Mouse (Mus musculus): Measurements from ENCODE around the gene Nav3. TPM values are rescaled to one million over a fixed set of nuclear protein-coding genes. Genes with fewer than 3 reads are reported as not detected.
"Not testable (repeated sequence)": the region's sequence is repeated elsewhere in the genome, so short reads cannot be mapped to it uniquely, and the experiment has no call there.

The Nav3 gene
- polyA plus RNA-seq, 1 experiment from 2014 or later, result 2.3 TPM

GRCm38 (mm10) chr10:110429578-110429977, 26.4 kb downstream of the Nav3 start:
- no peak; the same call in 1 of the 2 replicates for ATAC-seq (replicated peaks; ENCODE audit: insufficient number of reproducible peaks, insufficient read depth, low FRiP score, low read depth)
- Histone ChIP-seq H3K27ac (no peak overlapping the region), H3K4me1 (replicated peaks) (no peaks in the 10 kb centered on the region), H3K9me3 (replicated peaks) (no peaks in the 10 kb centered on the region), H3K4me2 (no peak overlapping the region), H3K4me3 (no peak overlapping the region), H3K36me3 (no peaks in the 10 kb centered on the region), H3K9ac (no peak overlapping the region), H3K27me3 (no peaks in the 10 kb centered on the region)
- WGBS, result 64% methylated on average over 6 of the region's 6 CpGs

- Histone ChIP-seq H3K27ac (no peak overlapping the region), H3K9ac (no peak overlapping the region), H3K4me1 (replicated peaks) (no peaks in the 10 kb centered on the region), H3K27me3 (no peaks in the 10 kb centered on the region), H3K4me2 (no peak overlapping the region), H3K4me3 (no peak overlapping the region), H3K9me3 (replicated peaks) (no peaks in the 10 kb centered on the region), H3K36me3 (no peaks in the 10 kb centered on the region)
- no peak for ATAC-seq (replicated peaks; ENCODE audit: insufficient number of reproducible peaks, insufficient read depth, low FRiP score, low read depth)
- WGBS, result 86% methylated on average over 2 of the region's 2 CpGs
Observed at GRCm38 (mm10) chr10:110429052-110429451, 27.0 kb downstream of the Nav3 start.

DNA sequence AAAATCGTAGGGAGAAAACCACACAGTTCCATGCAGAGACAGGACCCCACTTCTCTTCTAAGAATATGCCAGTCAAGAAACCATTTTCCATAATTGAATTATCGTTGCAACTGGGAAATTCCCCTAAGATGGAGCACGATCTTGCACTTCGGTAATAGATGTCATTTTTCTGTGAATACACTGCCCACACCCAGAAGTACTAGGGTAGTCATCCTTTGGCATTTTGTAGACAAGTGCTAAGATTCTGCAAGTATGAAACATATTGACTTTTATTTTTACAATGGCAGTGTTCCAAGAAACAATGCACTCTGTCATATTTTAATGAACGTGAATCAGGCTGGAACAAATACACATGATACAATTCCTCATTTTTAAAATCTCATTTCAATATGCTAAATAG, 34.5 kb downstream of the Nav3 start:
- Histone ChIP-seq H3K9ac (no peak overlapping the region), H3K27ac (no peak overlapping the region), H3K4me2 (no peak overlapping the region), H3K36me3 (no peaks in the 10 kb centered on the region), H3K27me3 (no peaks in the 10 kb centered on the region), H3K9me3 (replicated peaks) (no peaks in the 10 kb centered on the region), H3K4me1 (replicated peaks) (no peaks in the 10 kb centered on the region), H3K4me3 (no peak overlapping the region)
- ATAC-seq (replicated peaks; ENCODE audit: insufficient number of reproducible peaks, insufficient read depth, low FRiP score, low read depth), result no peak
- 74% methylated on average over 5 of the region's 5 CpGs for WGBS

DNA sequence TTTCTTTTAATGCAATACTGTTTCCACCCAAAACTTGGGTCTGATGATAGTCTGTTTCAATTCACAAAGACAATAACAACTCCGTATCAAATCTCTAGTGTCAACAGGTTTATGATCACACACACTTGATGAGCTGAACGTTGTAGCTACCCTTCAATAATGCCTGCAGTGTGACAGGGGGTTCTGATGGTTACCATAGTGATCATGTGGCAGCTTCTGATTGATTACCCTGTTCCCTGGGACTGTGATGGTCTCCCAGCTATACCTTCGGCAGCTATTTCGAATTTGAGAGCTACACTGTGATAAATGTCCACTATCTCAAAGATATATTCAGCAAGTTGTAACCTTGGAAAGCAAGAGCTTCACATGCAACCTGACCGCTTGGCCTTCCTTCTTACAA, 39.0 kb downstream of the Nav3 start:
- Histone ChIP-seq H3K4me1 (replicated peaks) (no peaks in the 10 kb centered on the region), H3K9me3 (replicated peaks) (no peaks in the 10 kb centered on the region), H3K4me3 (no peak overlapping the region), H3K27me3 (no peaks in the 10 kb centered on the region), H3K4me2 (no peak overlapping the region), H3K9ac (no peak overlapping the region), H3K36me3 (no peaks in the 10 kb centered on the region), H3K27ac (no peak overlapping the region)
- WGBS, result 63% methylated on average over 5 of the region's 5 CpGs
- ATAC-seq (replicated peaks; ENCODE audit: insufficient number of reproducible peaks, insufficient read depth, low FRiP score, low read depth), result no peak

- no peak overlapping the region for H3K4me3 ChIP-seq
- no peak overlapping the region for H3K4me2 ChIP-seq
- ATAC-seq (replicated peaks; ENCODE audit: insufficient number of reproducible peaks, insufficient read depth, low FRiP score, low read depth), result no peak
- whole genome bisulfite sequencing, result 47% methylated on average over 3 of the region's 3 CpGs
- H3K9ac ChIP-seq, result no peak overlapping the region
- H3K4me1 ChIP-seq (replicated peaks), result no peaks in the 10 kb centered on the region
- H3K36me3 ChIP-seq, result no peaks in the 10 kb centered on the region
- no peak overlapping the region for H3K27ac ChIP-seq
- no peaks in the 10 kb centered on the region for H3K9me3 ChIP-seq (replicated peaks)
- H3K27me3 ChIP-seq, result no peaks in the 10 kb centered on the region
Observed at GRCm38 (mm10) chr10:110415624-110416023, 40.4 kb downstream of the Nav3 start.

DNA sequence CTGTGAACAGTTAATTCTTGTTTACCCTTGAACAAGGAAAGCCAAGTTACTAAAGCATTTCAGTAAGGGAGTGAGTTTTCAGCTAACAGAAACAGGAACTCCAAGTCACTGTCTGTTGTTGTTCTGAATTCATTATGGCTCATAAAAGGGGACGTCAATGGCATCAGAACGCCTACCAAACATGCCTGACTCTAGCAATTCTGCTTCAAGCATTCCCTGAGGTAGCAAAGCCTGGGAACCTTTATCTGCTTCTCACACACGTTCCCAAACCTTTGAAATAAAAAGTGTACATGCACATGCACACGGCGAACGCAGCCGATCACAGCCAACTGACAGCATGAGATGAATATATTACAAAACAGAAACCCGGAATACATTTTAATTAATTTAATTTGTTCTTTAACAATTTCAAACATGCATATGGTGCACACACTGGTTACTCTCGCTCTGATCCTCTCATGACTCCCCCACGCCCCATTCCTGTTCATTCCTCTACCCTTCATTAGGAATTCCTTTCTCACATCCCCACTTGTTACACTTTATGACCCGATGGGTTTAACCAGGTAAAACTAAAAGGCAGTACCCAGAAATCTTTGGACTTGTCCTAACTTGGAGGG, 42.6 kb downstream of the Nav3 start:
- Histone ChIP-seq H3K36me3 (no peaks in the 10 kb centered on the region), H3K4me3 (no peak overlapping the region), H3K4me2 (no peak overlapping the region), H3K9me3 (replicated peaks) (no peaks in the 10 kb centered on the region), H3K27me3 (no peaks in the 10 kb centered on the region), H3K9ac (no peak overlapping the region), H3K4me1 (replicated peaks) (no peaks in the 10 kb centered on the region), H3K27ac (no peak overlapping the region)
- WGBS, result 84% methylated on average over 11 of the region's 11 CpGs
- no peak for ATAC-seq (replicated peaks; ENCODE audit: insufficient number of reproducible peaks, insufficient read depth, low FRiP score, low read depth)

GRCm38 (mm10) chr10:110402950-110403349, 53.1 kb downstream of the Nav3 start:
- no peak overlapping the region for H3K4me3 ChIP-seq
- 58% methylated on average over 2 of the region's 2 CpGs for WGBS
- ATAC-seq (replicated peaks; ENCODE audit: insufficient number of reproducible peaks, insufficient read depth, low FRiP score, low read depth), result no peak
- no peaks in the 10 kb centered on the region for H3K9me3 ChIP-seq (replicated peaks)
- 0 out of 2 replicates have a peak overlapping the region, but pooled peaks have one; percentile 44 for H3K27ac ChIP-seq
- H3K36me3 ChIP-seq, result no peaks in the 10 kb centered on the region
- H3K4me1 ChIP-seq (replicated peaks), result peaks cover 9% of the 10 kb centered on the region; the same call in 1 of the 2 replicates
- H3K9ac ChIP-seq, result no peak overlapping the region
- no peak overlapping the region for H3K4me2 ChIP-seq
- H3K27me3 ChIP-seq, result no peaks in the 10 kb centered on the region

DNA sequence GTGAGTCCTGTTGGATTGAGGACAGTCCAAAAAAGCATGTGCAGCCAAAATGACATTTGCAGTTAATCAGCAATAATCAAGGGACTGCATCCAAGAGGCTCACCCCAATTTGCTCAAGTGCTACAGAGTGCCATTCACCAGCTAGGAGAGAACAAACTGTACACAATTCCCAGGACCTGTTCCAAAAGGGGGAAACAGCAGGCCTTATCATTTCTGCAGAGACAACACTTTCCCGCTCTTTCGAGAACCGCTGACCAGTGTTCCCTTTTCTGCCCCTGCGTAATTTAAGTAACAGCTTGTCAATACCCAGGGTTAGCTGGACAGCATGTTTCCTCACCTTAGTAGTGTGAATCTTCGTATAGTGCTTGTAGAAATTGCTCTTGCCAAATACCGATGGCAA, 55.4 kb downstream of the Nav3 start:
- 36% methylated on average over 6 of the region's 6 CpGs for WGBS
- H3K9me3 ChIP-seq (replicated peaks), result no peaks in the 10 kb centered on the region
- no peaks in the 10 kb centered on the region for H3K27me3 ChIP-seq
- 0 out of 2 replicates have a peak, but pooled peaks have one; percentile 66 for ATAC-seq (replicated peaks; ENCODE audit: insufficient number of reproducible peaks, insufficient read depth, low FRiP score, low read depth)
- H3K27ac ChIP-seq, result peak overlapping the region; percentile 55
- no peaks in the 10 kb centered on the region for H3K36me3 ChIP-seq
- no peak overlapping the region for H3K9ac ChIP-seq
- H3K4me1 ChIP-seq (replicated peaks), result peaks cover 9% of the 10 kb centered on the region; the same call in 1 of the 2 replicates
- no peak overlapping the region for H3K4me3 ChIP-seq
- H3K4me2 ChIP-seq, result no peak overlapping the region

DNA sequence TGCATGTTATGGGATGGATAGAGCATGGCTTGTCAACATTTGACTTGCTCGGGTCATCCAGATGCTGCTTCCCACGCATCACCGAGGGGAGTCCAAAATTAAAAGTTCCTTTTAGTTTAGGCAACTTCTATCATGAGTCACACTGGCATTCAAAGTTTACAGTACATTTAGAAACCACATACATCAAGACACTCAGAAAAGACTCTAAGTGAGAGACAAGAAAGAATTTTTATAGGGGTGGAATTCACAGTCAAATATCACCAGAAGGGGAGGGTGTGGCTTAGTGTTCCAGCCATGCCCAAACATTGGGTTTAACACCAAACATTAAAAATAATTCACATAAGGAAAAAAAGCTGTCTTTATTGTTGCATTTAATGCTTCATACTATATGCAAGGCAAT, 57.4 kb downstream of the Nav3 start:
- H3K9ac ChIP-seq, result no peak overlapping the region
- ATAC-seq (replicated peaks; ENCODE audit: insufficient number of reproducible peaks, insufficient read depth, low FRiP score, low read depth), result no peak
- peaks cover 9% of the 10 kb centered on the region; the same call in 1 of the 2 replicates for H3K4me1 ChIP-seq (replicated peaks)
- no peak overlapping the region for H3K27ac ChIP-seq
- WGBS, result 81% methylated on average over 3 of the region's 3 CpGs
- H3K4me3 ChIP-seq, result no peak overlapping the region
- H3K4me2 ChIP-seq, result no peak overlapping the region
- no peaks in the 10 kb centered on the region for H3K36me3 ChIP-seq
- H3K9me3 ChIP-seq (replicated peaks), result no peaks in the 10 kb centered on the region
- H3K27me3 ChIP-seq, result no peaks in the 10 kb centered on the region

- H3K4me3 ChIP-seq, result no peak overlapping the region
- H3K27me3 ChIP-seq, result no peaks in the 10 kb centered on the region
- H3K9me3 ChIP-seq (replicated peaks), result no peaks in the 10 kb centered on the region
- no peak overlapping the region for H3K9ac ChIP-seq
- H3K36me3 ChIP-seq, result no peaks in the 10 kb centered on the region
- no peak for ATAC-seq (replicated peaks; ENCODE audit: insufficient number of reproducible peaks, insufficient read depth, low FRiP score, low read depth)
- H3K27ac ChIP-seq, result no peak overlapping the region
- no peaks in the 10 kb centered on the region for H3K4me1 ChIP-seq (replicated peaks)
- 79% methylated on average over 6 of the region's 6 CpGs for WGBS
- no peak overlapping the region for H3K4me2 ChIP-seq
Observed at GRCm38 (mm10) chr10:110386476-110387197, 69.4 kb downstream of the Nav3 start.

DNA sequence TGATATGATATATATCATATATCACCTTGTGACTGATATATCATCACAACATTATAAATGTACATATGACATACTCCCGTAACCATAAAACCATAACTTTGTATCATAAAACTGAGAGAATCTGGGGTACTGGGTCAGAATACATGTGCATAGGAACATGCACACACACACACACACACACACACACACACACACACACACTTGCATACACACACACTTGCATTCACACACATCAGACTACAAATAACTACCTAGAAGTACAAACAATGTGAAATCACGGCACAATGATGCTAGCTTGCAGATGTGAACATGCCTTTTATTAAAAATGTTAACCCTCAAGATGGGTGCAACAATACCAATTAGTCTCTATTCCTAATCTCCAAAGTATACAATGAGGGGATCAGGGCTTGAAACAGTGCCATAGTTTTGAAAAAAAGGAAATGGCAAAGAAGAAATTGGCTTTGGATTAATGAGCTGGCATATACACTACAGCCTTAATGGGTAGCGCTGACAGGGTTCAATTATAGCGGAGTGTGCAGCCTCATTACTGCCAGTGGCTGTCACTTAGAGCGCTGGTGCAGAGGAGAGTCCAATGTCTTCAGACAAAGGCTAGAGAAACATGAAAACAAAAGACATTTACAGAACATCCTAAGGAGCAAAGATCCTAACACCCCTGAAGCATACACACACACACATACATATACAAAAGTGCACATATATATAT, 72.3 kb downstream of the Nav3 start:
- WGBS, result 86% methylated on average over 5 of the region's 5 CpGs
- not testable (repeated sequence) for H3K27ac ChIP-seq; H3K4me3 ChIP-seq; ATAC-seq (replicated peaks; ENCODE audit: insufficient number of reproducible peaks, insufficient read depth, low FRiP score, low read depth); H3K4me2 ChIP-seq; H3K36me3 ChIP-seq; H3K9ac ChIP-seq; H3K27me3 ChIP-seq; H3K9me3 ChIP-seq (replicated peaks); H3K4me1 ChIP-seq (replicated peaks)
